Mouse (Mus musculus) heart, postnatal 10 days (tissue): Measurements from ENCODE around the gene Stoml1. TPM values are rescaled to one million over a fixed set of nuclear protein-coding genes. Genes with fewer than 3 reads are reported as not detected.

Experiments used
- DNase-seq, 2 experiments: peaks; one replicate each; pipeline ENCODE4 v3.0.0; 2021
- intact Hi-C: fragments of 180-260 bp; cut with DNase I; formaldehyde crosslinking; loops from one replicate; pipeline ENCODE4 v1.15.1; 2025
- total RNA-seq, 2 experiments: library from RNA; stranded (reverse); gene quantifications; 2 replicates each; pipeline ENCODE4 v1.2.3; 2021

Gene Stoml1
- 10 to 100 TPM; 15.5 to 15.6 TPM for total RNA-seq

DNA sequence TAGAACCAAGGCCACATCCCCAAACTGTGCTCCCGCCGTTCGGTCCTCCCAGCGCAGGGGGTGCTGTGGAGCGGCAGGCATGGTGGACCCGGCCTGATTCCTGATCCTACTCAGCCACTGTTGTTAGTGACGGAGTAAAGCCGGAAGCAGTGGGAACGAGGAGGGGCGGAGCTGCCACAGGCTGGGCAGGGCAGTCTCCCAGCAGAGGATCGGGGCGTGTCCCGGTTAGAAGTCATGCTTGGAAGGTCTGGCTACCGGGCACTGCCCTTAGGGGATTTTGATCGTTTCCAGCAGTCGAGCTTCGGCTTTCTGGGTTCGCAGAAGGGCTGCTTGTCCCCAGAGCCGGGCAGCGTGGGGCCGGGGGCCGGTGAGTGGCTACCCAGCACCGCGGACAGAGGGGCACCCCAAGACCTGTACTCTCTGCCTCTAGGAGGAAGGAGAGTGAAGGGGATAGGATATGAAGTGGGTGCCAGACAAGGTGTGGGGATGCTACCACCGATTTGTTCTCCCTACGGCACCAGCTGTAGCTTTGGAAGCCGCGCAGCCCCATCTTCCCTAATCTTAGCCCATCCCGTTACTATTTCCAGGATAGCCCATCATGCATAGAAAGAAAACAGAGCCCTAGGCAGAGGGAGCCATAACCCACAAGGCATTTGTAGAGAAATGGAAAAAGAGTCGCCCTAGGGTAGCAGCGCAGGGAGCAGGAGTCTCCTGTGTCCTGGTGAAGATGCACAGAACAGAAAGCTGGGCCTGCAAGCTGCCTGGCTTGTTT is at the start of gene Stoml1:
Gene Stoml1, plus strand, starts transcription at position 132 of the 772 bp plus-strand sequence.
- peak; percentile 96 to 97 for DNase-seq
- intact Hi-C loops: no loop called here

DNA sequence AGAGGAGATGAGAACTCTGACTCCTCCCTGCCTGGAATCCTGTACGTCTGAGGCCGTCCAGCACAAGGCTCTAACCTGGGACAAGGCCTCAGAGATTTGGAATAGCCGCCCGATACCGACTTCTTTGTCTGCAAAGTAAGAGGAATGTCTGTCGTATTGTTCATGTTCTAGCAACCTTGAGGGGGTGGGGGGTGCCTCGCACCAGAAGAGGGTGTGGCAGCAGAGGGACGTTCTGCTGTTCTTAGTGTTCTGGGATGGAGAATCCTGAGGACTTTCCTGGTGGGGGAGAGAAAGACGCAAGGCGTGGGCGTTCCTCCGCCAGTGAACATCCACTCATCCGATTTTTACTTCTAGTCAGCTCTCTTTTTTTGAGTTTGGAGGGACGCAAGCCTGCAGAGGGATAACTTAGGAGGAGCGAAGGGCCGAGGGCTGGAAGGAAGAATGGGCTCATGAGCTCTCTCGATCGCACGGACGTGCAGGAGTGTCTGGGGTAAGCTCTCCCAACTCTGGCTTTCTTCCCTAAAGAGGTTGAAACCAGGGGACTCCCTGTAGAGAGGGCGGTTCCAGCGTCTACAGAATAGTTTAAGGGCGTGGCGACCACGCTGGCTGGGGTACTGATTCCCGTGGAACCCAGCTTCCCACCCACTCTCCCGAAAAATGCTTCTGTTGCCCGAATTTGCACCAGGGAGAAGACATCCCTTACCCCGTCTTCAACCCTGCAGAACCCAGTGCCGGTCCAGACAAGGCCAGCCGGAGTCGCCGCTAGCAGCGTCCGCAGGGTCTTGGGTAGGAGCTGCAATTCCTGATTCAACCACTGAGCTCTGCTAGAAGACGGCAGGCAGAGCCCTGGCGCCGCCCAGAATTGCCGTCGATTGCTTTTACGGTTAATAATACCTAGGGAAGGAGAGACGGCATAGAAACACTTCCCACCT is 49.2 kb upstream of the Stoml1 start, which contains the start of the genes Islr and Islr2:
Gene Islr, minus strand, starts transcription at position 791 of the 932 bp plus-strand sequence.
Gene Islr2, minus strand, starts transcription at position 804 of the 932 bp plus-strand sequence.
- peak; percentile 79 to 81 for DNase-seq
- intact Hi-C loops: loop anchor here (1.0 kb wide), 1 partner anchor 165 kb away; no protein-coding TSS in a partner anchor

DNA sequence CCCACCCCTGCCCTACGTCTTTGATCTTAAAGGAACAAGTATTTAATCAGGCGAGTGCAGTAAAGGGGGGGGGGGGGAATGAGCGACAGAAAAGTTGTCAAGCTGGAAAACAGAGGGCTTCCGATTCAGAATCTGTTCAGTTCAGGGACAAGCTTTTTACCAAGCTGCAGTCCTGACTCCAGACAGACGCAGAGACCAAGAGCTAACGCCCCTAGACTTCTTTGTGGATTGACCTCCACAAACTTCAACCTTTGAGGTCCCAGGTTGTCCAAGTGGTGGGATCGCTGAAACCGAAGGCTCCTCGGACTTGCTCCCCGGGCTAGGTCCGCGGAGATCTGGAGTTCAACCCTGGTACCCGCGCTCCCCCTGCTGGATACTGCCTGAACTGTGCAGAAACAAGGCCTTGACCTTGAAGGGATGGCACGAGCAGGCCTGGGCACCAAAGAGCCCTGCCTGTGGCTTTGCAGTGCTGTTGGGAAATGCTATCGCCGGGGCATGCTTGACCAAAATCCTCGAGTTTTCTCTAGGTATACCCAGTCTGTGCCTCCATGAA is 48.4 kb upstream of the Stoml1 start:
- DNase-seq: peak; percentile 95 to 98
- intact Hi-C loops: loop anchor here (1.0 kb wide), 1 partner anchor 166 kb away; no protein-coding TSS in a partner anchor

DNA sequence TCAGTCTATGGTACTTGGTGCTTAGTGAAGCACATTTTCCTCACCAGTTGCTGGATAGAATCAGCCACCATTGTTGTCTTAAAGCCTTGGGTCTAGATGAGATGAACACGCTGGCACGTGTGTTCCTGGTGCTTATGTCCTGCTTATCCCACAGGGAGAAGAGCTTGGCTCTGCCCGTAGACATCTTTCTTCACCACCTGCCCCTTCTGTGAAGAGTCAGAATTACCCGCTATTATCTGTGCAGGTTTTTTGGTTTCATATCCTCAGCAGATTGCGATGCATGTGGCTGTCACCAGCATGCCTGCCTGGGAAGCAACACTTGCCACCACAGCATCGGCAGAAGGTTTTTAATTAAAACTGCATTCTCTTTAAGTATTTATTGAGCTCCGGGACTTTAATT is 47.0 kb upstream of the Stoml1 start:
- intact Hi-C loops: no loop called here
- no peak for DNase-seq

DNA sequence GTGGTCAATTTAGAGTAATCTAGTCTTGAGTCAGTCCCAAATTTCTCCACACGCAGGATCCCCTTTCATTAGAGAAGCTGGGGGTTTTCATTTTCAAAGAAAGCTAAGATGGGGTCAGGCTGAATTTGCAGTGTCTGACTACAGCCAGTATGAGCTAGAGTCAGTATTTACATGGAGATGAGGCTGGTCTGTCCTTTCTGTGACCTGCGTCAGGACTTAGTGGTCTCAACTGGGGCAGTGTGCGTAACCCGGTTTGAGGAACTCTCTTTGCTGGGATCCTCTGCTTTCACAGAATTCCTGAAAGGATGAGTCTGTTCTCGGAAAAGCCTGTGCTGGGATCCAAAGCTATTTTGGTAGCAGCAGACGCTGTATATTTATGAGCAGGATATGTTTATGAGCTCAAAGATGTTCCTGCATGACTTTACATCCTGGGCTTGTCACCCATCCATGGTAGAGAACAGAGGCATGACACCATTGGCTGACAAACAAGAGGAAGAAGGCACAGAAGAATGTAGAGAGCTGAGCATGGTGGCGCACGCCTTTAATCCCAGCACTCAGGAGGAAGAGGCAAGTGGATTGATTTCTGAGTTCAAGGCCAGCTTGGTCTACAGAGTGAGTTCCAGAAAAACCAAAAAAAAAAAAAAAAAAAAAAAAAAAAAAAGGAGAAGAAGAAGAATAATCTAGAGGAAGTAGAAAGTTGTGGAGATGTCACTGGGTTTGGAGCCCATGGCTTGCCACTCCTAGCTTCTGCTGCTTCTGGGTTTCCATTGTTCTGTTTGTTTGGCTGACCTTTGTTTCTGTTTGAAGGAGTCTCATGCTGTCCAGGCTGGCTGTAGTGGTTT is 43.3 kb upstream of the Stoml1 start:
- DNase-seq: no peak
- intact Hi-C loops: no loop called here

DNA sequence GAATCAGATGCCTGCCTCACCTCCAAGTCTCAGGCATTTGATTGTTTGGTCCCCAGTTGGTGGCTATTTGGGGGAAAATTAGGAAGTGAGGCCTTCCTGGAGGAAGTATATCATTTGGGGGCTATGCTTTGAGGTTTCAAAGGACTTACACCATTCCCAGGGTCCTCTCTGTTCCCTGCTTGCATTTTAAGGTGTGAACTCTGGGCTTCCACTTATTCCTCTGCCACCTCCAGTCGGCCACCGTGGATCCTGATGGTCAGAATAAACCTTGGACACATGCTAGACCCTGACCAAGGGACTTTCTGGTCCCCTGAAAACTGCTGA is 42.7 kb upstream of the Stoml1 start:
- no peak for DNase-seq
- intact Hi-C loops: no loop called here

DNA sequence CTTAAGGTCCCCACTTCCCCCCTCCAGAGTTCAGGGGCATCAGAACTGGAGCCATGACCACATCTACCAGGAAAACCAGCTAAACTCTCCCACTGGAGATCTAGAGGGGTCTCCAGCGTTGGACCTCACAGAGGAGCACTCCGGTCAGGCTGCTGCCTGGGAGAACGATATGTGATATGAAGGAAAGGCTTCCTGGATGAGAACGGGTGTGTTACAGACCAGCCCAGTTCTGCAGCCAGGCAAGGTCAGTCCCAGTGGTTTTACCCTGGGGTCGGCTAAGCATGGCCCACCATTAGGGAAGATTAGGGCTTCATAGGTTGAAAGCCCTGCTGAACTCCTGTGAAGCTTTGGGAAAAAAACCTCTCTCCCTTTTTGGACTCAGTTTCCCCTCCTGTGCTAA is 39.6 kb upstream of the Stoml1 start:
- no peak for DNase-seq
- intact Hi-C loops: no loop called here

DNA sequence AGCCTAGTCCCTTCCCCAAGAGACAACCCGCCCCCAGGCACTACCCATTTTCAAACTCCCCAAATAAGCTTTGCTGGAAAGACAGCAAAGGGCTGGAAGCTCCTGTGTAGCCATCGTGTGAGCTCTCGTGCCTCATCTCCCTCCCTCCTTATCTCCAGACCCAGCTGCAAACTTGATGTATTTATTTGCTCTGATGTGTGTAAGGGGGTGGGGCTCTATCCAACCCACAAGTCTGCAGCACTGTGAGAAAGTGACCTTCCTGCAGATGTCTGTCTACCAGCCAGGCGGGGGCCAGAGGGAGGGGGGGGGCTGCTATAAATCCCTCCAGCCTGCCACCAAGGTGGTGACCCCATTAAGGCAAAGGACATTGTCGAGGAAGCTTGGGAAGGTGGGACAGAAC is 39.1 kb upstream of the Stoml1 start:
- intact Hi-C loops: no loop called here
- DNase-seq: peak in 1 of 2 experiments; percentile 24

DNA sequence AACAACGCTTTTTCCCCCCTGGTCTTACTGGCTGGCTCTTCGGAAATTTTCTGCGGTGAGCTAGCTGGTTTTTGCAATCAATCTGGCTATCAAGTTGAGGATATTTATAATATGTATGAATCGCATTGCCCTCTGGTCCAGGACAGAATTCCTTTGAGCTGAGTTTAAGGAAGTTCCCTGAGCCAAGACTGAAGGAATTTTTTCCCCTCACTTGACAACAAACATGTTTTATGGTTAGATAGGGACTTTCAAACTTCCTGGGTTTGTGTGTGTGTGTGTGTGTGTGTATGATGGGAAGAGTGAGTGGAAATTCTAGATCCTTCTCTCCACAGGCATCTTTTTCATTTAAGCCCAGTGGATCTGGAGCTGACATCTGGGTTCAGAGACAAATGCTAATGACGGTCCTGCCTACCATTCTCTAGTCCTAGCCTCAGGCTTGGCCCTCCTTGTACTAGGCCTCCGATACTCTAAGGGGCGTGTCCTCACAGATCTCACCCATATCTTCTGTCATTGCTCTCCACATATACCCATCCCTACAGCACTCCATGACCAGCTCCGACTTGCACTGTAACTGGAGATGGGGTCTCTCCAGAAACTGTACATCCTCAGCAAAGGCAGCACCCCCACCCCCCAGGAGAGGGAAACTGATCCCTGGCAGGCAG is 38.3 kb upstream of the Stoml1 start:
- peak; percentile 53 to 55 for DNase-seq
- intact Hi-C loops: no loop called here

DNA sequence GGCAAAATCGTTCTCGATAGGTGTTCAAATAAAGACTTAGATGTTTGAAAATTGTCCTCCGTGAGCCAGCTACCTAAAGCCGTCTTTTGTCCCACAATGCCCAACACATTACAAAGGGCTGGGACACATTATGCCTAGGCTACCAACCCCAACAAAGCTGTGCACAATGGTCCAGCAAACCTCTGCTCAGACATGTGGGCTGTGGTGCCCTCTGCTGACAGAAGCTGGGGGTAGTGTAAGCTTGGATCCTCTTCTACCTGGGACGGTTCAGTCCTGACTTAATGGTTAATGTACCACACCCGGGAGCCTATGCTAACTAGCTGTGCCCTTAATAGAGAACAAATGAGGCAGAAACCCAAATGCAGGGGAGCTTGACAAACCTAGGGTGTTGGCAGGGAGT is 36.6 kb upstream of the Stoml1 start:
- peak in 1 of 2 experiments; percentile 60 for DNase-seq

DNA sequence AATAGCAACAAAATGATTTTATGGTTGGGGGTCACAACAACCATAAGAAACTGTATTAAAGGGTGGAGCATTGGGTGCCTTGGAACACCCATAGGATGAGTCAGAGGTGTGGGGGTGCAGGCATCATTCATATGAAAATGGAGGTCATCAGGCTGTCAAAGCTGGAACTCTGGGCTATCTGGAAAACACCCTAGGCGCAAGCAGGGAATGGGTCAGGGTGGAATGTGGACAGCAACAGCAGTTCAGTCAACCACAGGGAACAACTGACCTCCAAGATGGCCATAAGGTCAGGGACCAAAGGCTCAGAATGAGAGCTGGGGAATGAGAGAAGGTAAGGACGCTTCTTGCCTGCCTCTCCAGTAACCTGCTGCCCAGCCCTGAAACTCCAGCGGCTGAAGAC is 34.4 kb upstream of the Stoml1 start:
- intact Hi-C loops: no loop called here
- DNase-seq: no peak

More for the DNA sequence above, 36.6 kb upstream of the Stoml1 start:
- intact Hi-C loops: no loop called here

DNA sequence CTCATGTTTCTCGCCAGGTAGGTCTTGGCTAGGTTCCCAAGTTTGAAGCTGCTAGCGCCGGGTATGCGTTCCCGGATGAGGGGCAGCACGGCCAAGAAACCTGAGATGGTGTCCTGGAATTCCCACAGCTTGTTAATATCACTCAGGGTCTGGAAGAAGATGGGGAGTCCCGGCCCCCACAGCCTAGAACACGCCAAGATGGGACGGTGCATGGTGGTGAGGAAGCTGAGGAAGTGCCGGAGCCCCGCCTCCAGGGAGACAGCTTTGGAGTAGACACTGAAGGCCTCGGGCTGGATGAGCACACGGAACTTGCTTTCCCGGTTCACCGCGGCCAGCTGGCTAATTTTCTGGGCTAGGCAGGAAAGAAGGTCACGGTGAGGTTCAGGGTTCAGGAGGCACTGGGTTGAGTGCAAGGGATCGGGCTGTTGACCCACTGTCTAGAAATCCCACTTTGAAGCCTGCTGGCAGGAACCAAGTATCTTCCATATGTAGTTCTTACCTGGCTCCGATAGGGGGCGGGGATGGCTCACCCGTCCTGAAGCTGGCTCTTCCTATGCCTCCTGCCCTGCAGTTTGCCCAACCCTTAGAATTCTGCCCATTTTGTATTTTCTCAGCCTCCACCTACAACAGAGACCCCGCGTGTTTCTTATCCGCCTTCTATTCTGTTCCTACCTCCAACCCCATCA is 32.6 kb upstream of the Stoml1 start:
- DNase-seq: peak in 1 of 2 experiments; percentile 65
- intact Hi-C loops: no loop called here

DNA sequence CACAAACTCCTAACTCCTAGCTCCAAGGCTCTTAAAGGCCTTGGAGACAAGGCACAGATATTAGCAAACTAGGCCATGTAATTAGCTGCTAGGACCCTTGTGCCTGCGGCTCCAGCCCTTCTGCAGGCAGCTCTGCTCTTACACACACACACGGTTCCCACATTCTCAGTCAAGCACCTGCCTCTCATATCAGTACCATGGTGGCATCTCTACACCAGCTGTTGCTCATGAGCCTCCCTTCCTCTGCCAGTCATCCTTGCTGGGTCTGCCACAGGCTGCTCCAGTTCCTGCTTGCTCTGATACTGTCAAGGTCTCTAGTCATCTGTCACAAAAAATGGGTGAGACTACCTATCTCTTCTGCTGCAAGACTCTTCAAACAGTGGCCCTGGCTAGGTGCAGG is 28.6 kb upstream of the Stoml1 start:
- intact Hi-C loops: no loop called here
- DNase-seq: no peak

DNA sequence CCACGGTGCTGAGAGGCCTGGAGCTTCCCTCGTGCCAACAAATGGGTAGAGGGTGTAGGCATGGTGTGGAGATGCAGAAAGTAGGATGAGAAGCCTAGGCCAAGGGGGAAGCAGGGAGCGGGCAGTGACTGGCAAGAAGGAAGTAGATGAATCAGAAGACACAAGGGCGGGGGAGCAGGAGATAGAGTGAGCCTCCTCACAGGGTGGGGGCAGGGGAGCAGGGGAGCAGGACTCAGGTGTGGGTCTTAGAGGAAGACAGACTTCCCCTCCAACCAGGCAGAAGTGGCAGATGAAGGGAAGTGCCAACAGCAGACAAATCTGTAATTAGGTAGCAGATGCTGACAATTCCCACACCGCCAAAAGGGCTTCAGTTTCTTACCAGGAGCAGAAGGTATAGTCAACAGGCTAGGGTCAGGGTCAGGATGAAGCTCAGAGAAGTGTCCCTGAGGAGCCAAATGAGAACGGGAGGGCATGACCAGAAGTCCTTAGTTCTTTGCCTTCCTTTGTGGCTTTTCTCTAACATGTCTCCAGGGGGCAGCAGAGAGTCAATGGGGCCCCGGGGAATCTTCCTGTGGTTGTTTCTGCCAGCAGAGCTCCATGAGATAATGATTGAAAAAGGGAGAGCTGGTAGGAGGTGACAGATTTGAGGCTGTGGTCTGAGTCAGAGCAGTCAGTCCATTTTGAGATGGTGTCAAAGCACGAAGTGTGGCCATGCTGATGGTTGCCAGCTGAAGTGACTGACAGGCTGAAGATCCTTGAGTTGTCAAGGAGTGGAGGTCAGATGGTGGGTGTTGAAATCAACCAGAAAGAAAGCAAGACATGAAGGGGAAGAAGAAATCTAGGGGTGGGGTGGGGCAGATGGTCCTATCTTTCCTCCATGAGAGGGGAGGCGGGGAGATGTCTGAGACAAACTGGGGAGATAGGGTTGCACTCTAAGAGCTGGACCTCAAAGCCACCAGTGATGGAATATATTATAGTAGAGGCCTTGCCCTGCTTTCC is 26.8 kb upstream of the Stoml1 start:
- intact Hi-C loops: loop anchor here (1.0 to 5.0 kb wide), 3 partner anchors 43 to 141 kb away; no protein-coding TSS in a partner anchor
- peak; percentile 61 to 81 for DNase-seq

DNA sequence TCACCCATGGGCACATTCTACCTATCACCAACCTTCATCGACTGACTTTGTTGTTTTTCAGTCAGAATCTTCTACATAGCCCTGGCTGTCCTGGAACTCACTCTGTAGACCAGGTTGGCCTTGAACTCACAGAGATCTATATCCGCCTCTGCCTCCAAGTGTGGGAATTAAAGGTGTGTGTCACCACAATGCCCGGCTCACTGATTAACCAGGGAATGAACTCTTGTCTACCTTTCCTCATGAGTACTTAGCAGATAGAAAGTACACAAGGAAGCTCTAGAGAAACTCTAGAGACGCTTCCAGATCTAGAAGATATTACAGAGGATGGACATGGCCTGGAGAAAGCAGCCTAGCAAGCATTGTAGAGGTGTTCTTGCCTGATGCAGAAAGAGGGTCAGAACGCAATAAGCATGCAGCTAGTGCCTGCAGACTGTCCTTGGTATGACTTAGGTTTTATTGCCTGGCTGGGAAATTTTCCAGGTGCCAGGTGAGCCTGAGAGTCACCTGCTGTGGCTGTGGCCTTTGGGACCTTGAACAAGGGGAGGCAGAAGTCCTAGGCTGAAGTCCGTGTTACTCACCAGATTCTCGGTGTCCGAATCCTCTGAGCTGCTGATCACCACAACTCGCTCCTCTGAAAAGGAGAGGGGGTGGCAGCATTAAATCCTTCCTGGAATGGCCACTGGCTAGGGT is 24.0 kb upstream of the Stoml1 start:
- DNase-seq: no peak
- intact Hi-C loops: loop anchor here (5.0 kb wide), 1 partner anchor 138 kb away; no protein-coding TSS in a partner anchor

DNA sequence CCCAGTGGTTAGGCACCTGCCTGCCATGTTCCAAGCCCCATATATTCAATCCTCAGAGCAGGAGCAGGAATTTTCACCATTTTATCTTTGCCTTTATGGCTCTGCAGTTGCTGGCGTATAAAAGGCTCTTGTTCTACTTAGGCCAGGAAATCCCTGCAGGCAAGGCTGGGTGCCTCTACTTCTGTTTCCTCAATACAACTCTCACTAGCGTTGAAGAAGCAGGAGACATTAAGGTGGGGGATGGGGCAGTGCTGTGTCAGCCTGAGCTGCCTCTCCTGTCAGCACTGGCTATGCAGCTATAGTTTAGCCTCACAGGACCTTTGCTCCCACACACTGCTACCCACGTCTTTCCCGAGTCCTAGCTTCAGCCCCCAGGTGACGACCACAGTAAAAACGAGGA is 21.2 kb upstream of the Stoml1 start:
- no peak for DNase-seq
- intact Hi-C loops: no loop called here

DNA sequence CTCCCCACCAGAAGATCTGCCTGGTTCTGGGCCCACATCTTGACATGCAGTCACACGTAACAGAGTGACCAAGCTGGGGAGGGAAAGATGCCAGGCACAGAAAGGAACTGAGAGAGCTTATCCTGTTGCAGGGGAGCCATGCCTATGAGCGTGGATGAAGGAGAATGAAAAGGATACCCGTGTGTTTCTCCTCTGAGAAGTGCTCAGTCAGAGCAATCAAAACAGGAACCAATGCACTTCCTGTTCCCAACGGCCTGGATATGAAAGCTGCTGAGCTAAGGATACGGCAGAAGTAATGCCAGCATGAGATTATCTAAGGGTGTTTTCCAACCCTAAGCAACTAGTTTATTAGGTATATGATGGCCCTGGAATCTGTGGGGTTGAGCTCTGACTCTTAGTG is 20.6 kb upstream of the Stoml1 start:
- intact Hi-C loops: no loop called here
- DNase-seq: no peak
